Mouse (Mus musculus) lung, postnatal 4 days (tissue): ENCODE measurements around the gene Olfr1448.
"Not testable (repeated sequence)": the region's sequence is repeated elsewhere in the genome, so short reads cannot be mapped to it uniquely, and the experiment has no call there.

Experiments used
- DNase-seq, 2 experiments: peaks; one replicate each; pipeline ENCODE4 v3.0.0; 2021

Gene Olfr1448

GRCm38 (mm10) chr19:12924319-12924718, at the start of gene Olfr1448:
Gene Olfr1448, minus strand, starts transcription at chr19:12924419.
- no peak for DNase-seq

GRCm38 (mm10) chr19:12970082-12970481, 45.9 kb upstream of the Olfr1448 start:
- DNase-seq, result not testable (repeated sequence)

GRCm38 (mm10) chr19:12949958-12950357, 25.7 kb upstream of the Olfr1448 start, which contains the start of gene Olfr1450:
Gene Olfr1450, plus strand, starts transcription at chr19:12950258.
- DNase-seq, result no peak

GRCm38 (mm10) chr19:12930540-12930939, 6.3 kb upstream of the Olfr1448 start, which contains the start of gene Olfr1449:
Gene Olfr1449, plus strand, starts transcription at chr19:12930840.
- DNase-seq, result no peak

- no peak for DNase-seq
These were observed 20.6 kb downstream of the Olfr1448 start, which contains the start of gene Olfr1447 for GRCm38 (mm10) chr19:12903643-12904042. Gene Olfr1447, minus strand, starts transcription at chr19:12903743.

- DNase-seq, result no peak
These were observed 30.8 kb downstream of the Olfr1448 start, which contains the start of gene Olfr1446 for GRCm38 (mm10) chr19:12893424-12893823. Gene Olfr1446, minus strand, starts transcription at chr19:12893524.

GRCm38 (mm10) chr19:12883555-12883954, 40.7 kb downstream of the Olfr1448 start, which contains the start of gene Olfr1445:
Gene Olfr1445, plus strand, starts transcription at chr19:12883855.
- DNase-seq, result no peak
